26 mouse cellular contexts compared by ENCODE assay signal in genomic region chr3:152171862-152172261, GRCm38 (mm10). TPM values are rescaled to one million over a fixed set of nuclear protein-coding genes. Genes with fewer than 3 reads are reported as not detected.
A peak's percentile ranks its signal among the peaks of the same experiment; 100 is the strongest.
DNase-seq lines count a peak whose midpoint lies in the region; ATAC-seq and TF ChIP-seq lines count a peak whose summit lies in the region.
"Had no signal": no experiment of that assay in that cellular context is flagged by ENCODE, and none has a peak within 500 bp of the region (broad histone marks: within the 10 kb centered on the region; RNA-seq: fewer than 3 reads in every experiment).

No protein-coding gene starts in this region.

- no peaks in the 10 kb centered on the region for H3K36me3 ChIP-seq in kidney, postnatal 0 days (ENCODE audit: insufficient read depth, low read length)
- no peaks in the 10 kb centered on the region for H3K36me3 ChIP-seq in lung, embryonic 15.5 days
- H3K36me3 ChIP-seq in small intestine, adult 2 months (ENCODE audit: control insufficient read depth, insufficient read depth, low read length): no peaks in the 10 kb centered on the region
- H3K36me3 ChIP-seq: embryonic facial prominence, embryonic 15.5 days; forebrain, embryonic 10.5 days; heart, embryonic 13.5 days; limb, embryonic 12.5 days; neural tube, embryonic 15.5 days; stomach, embryonic 15.5 days had no signal

- H3K4me2 ChIP-seq in kidney, postnatal 0 days (ENCODE audit: low read length): no peak overlapping the region
- H3K4me2 ChIP-seq in lung, embryonic 15.5 days: no peak overlapping the region
- H3K4me2 ChIP-seq: embryonic facial prominence, embryonic 15.5 days; heart, embryonic 13.5 days; limb, embryonic 12.5 days; neural tube, embryonic 15.5 days; stomach, embryonic 15.5 days had no signal

- no peak for ATAC-seq in kidney, postnatal 0 days (replicated peaks; ENCODE audit: low FRiP score, low read depth)
- no peak for ATAC-seq in lung, embryonic 15.5 days (ENCODE audit: borderline replicate concordance, extremely low read depth, low FRiP score, low TSS enrichment)
- ATAC-seq: activated CD4-positive, CD25-positive, alpha-beta regulatory T cell, adult 4 months; forebrain, postnatal 0 days; hindbrain, embryonic 16.5 days; midbrain, embryonic 16.5 days had no signal

- WGBS in kidney, postnatal 0 days: 37% methylated on average over 7 of the region's 7 CpGs
- WGBS in lung, embryonic 15.5 days: 46% methylated on average over 7 of the region's 7 CpGs
- 42% methylated on average over 7 of the region's 7 CpGs for WGBS in small intestine, adult 2 months

- no peaks in the 10 kb centered on the region for H3K9me3 ChIP-seq in kidney, postnatal 0 days (replicated peaks; ENCODE audit: low read length)
- H3K9me3 ChIP-seq in lung, embryonic 15.5 days: no peaks in the 10 kb centered on the region
- H3K9me3 ChIP-seq: embryonic facial prominence, embryonic 15.5 days; forebrain, embryonic 10.5 days; heart, embryonic 13.5 days; limb, embryonic 12.5 days; neural tube, embryonic 15.5 days; stomach, embryonic 15.5 days had no signal

- TF ChIP-seq CTCF in kidney, postnatal 0 days (IDR thresholded peaks at IDR 0.05; ENCODE audit: low read depth): peak; percentile 29; the same call in 1 of the 2 replicates
- TF ChIP-seq CTCF in small intestine, adult 2 months (IDR thresholded peaks at IDR 0.05; ENCODE audit: extremely low read depth, insufficient read length, insufficient replicate concordance, low read depth, low read length): peak; percentile 19; the same call in 1 of the 2 replicates

- no peak for DNase-seq in kidney, postnatal 0 days (ENCODE audit: low spot score)
- DNase-seq in kidney, postnatal 36 days: no peak
- DNase-seq in lung, postnatal 36 days: no peak
- DNase-seq in NIH3T3 (ENCODE audit: low read depth): peak; percentile 48
- DNase-seq in adrenal gland, postnatal 4 days (ENCODE audit: low spot score in 2 of 2): no peak
- no peak for DNase-seq in thymus, postnatal 0 days (ENCODE audit: low spot score)
- DNase-seq: adrenal gland, postnatal 10 days; cerebellum, adult 11 months; cerebellum, postnatal 14 days; embryo, embryonic 11 days; forebrain, postnatal 0 days; heart, postnatal 36 days; kidney, adult 2 months; right cerebral cortex, postnatal 25 days; thymus, postnatal 25 days had no signal

- no peak overlapping the region for H3K9ac ChIP-seq in kidney, postnatal 0 days (ENCODE audit: low read depth, low read length)
- no peak overlapping the region for H3K9ac ChIP-seq in lung, embryonic 15.5 days
- H3K9ac ChIP-seq: embryonic facial prominence, embryonic 15.5 days; forebrain, postnatal 0 days; limb, embryonic 12.5 days; neural tube, embryonic 15.5 days; stomach, embryonic 15.5 days had no signal

- H3K4me1 ChIP-seq in kidney, postnatal 0 days (replicated peaks; ENCODE audit: insufficient read depth, low read length): peaks cover 5% of the 10 kb centered on the region; the same call in 1 of the 2 replicates
- H3K4me1 ChIP-seq in lung, embryonic 15.5 days: peaks cover 36% of the 10 kb centered on the region
- peaks cover 10% of the 10 kb centered on the region for H3K4me1 ChIP-seq in small intestine, adult 2 months (ENCODE audit: control insufficient read depth, insufficient read depth, insufficient read length, low read length)

- no peak overlapping the region for H3K27ac ChIP-seq in kidney, postnatal 0 days
- peak overlapping the region; percentile 14 for H3K27ac ChIP-seq in lung, embryonic 15.5 days
- H3K27ac ChIP-seq in small intestine, adult 2 months (ENCODE audit: insufficient read depth, low read depth, low read length): peak overlapping the region; percentile 14; the same call in 1 of the 2 replicates
- H3K27ac ChIP-seq: embryonic facial prominence, embryonic 15.5 days; forebrain, embryonic 10.5 days; limb, embryonic 12.5 days; neural tube, embryonic 15.5 days; stomach, embryonic 15.5 days had no signal

- H3K4me3 ChIP-seq in kidney, postnatal 0 days (replicated peaks; ENCODE audit: low read depth, low read length): no peak overlapping the region
- no peak overlapping the region for H3K4me3 ChIP-seq in lung, embryonic 15.5 days
- no peak overlapping the region for H3K4me3 ChIP-seq in small intestine, adult 2 months (ENCODE audit: low read depth, low read length)
- H3K4me3 ChIP-seq: embryonic facial prominence, embryonic 15.5 days; forebrain, embryonic 10.5 days; heart, embryonic 13.5 days; limb, embryonic 12.5 days; neural tube, embryonic 15.5 days; stomach, embryonic 15.5 days had no signal

- no peaks in the 10 kb centered on the region for H3K27me3 ChIP-seq in kidney, postnatal 0 days (ENCODE audit: insufficient read depth, low read length)
- H3K27me3 ChIP-seq in lung, embryonic 15.5 days: no peaks in the 10 kb centered on the region
- no peaks in the 10 kb centered on the region for H3K27me3 ChIP-seq in small intestine, adult 2 months (ENCODE audit: control insufficient read depth, insufficient read depth, low read length)
- H3K27me3 ChIP-seq: heart, embryonic 13.5 days; neural tube, embryonic 15.5 days; stomach, embryonic 15.5 days had no signal

- TF ChIP-seq POLR2A in small intestine, adult 2 months (IDR thresholded peaks at IDR 0.05; ENCODE audit: low read depth, low read length): no peak

RNA-seq across cellular contexts. Expression of gene Gipc2, which starts 5.8 kb away (rescaled TPM):
- polyA plus RNA-seq in kidney, postnatal 0 days (2015; fragmentation: Nextera tagmentation; extraction: Ambion mirVana): 74.1 and 84.5 TPM in 2 replicates
- polyA plus RNA-seq in lung, embryonic 15.5 days (2015; fragmentation: Nextera tagmentation; extraction: Ambion mirVana): 10.0 and 11.2 TPM in 2 replicates
- polyA plus RNA-seq in small intestine, adult 2 months (2012; rRNA removed): 52.0 and 121 TPM in 2 replicates
- 1 to 10 TPM in 1 of 2 experiments, under 1 TPM in 1; 0.76 to 5.0 TPM for total RNA-seq in adrenal gland, postnatal 4 days (2021)
- polyA plus RNA-seq in thymus, postnatal 0 days (2015; fragmentation: Nextera tagmentation; extraction: Ambion mirVana): 1.1 and 1.4 TPM in 2 replicates
- polyA plus RNA-seq: activated CD4-positive, CD25-positive, alpha-beta regulatory T cell, adult 4 months had no signal

RNA-seq across cellular contexts. Expression of gene Dnajb4, which starts 38.2 kb away (rescaled TPM):
- polyA plus RNA-seq in kidney, postnatal 0 days (2015; fragmentation: Nextera tagmentation; extraction: Ambion mirVana): 32.5 and 34.9 TPM in 2 replicates
- 38.2 and 41.4 TPM in 2 replicates for polyA plus RNA-seq in lung, embryonic 15.5 days (2015; fragmentation: Nextera tagmentation; extraction: Ambion mirVana)
- 0.48 and 1.4 TPM in 2 replicates for polyA plus RNA-seq in small intestine, adult 2 months (2012; rRNA removed)
- 10 to 100 TPM; 40.6 to 41.5 TPM for total RNA-seq in adrenal gland, postnatal 4 days (2021)
- polyA plus RNA-seq in thymus, postnatal 0 days (2015; fragmentation: Nextera tagmentation; extraction: Ambion mirVana): 35.3 and 37.0 TPM in 2 replicates

RNA-seq across cellular contexts. Expression of gene Fubp1, which starts 38.4 kb away (rescaled TPM):
- 178 and 189 TPM in 2 replicates for polyA plus RNA-seq in kidney, postnatal 0 days (2015; fragmentation: Nextera tagmentation; extraction: Ambion mirVana)
- 261 and 272 TPM in 2 replicates for polyA plus RNA-seq in lung, embryonic 15.5 days (2015; fragmentation: Nextera tagmentation; extraction: Ambion mirVana)
- 9.3 and 18.4 TPM in 2 replicates for polyA plus RNA-seq in small intestine, adult 2 months (2012; rRNA removed)
- 100 to 1,000 TPM; 158 to 202 TPM for total RNA-seq in adrenal gland, postnatal 4 days (2021)
- 234 and 249 TPM in 2 replicates for polyA plus RNA-seq in thymus, postnatal 0 days (2015; fragmentation: Nextera tagmentation; extraction: Ambion mirVana)

Comparison
In these comparisons a context has a peak if more than half of its experiments do, and no peak if none do; other contexts are left out.
1. RNA of gene Dnajb4, which starts 38.2 kb away (polyA plus RNA-seq): 38.2 to 41.4 TPM in lung, embryonic 15.5 days, 35.3 to 37.0 TPM in thymus, postnatal 0 days and 32.5 to 34.9 TPM in kidney, postnatal 0 days; 0.48 to 1.4 TPM in small intestine, adult 2 months; every median in the first group is over 10 times any median in the second.